Mouse (Mus musculus) bone marrow, adult 2 months (tissue): ENCODE measurements around the gene Hhat.

Source experiments
- CTCF ChIP-seq: fragments of 200-500 bp; IDR thresholded peaks from 2 replicates; pipeline ENCODE4 v1.5.1; 2011; ENCODE audit warnings: low read length, control low read depth; ENCODE audit not compliant: control insufficient read depth, insufficient read depth
- POLR2A ChIP-seq: fragments of 200-500 bp; IDR thresholded peaks from 2 replicates; pipeline ENCODE4 v1.6.1; 2011; ENCODE audit warnings: low read depth, mild to moderate bottlenecking, control low read depth, low read length, borderline replicate concordance; ENCODE audit not compliant: control insufficient read depth

GRCm38 (mm10) chr1:192515373-192515772 lies 255.7 kb downstream of the Hhat start:
- TF ChIP-seq POLR2A (no peak), CTCF (no peak)
